Mouse (Mus musculus): ENCODE results near the gene Kirrel3. TPM values are rescaled to one million over a fixed set of nuclear protein-coding genes. Genes with fewer than 3 reads are reported as not detected.

Kirrel3 gene
- polyA plus RNA-seq, 1 experiment from 2014 or later, result 11.4 TPM

DNA sequence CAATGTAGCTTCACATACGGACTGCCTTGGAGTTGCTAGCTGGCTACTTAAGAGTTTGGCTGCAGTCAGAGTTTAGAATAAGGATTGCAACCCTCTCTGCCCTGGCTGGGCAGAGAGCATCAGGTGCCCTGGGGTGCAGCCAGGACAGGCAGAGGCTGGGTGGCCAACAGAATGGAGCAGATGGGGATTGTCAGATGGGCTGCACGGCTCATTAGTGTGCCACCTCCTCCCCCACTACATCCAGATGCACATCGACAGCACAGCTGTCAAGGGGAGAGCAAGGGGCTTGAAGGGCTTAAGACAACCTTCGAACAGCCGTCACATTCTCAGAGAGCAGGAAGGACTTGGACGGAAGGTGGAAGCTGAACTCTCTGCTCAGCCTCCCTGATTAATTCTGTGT lies 177.7 kb downstream of the Kirrel3 start:
- 45% methylated on average over 6 of the region's 6 CpGs for WGBS
- Histone ChIP-seq H3K9ac (no peak overlapping the region), H3K9me3 (no peaks in the 10 kb centered on the region), H3K27ac (no peak overlapping the region), H3K4me1 (peaks cover 16% of the 10 kb centered on the region), H3K4me3 (replicated peaks) (no peak overlapping the region), H3K4me2 (no peak overlapping the region), H3K36me3 (replicated peaks) (no peaks in the 10 kb centered on the region), H3K27me3 (peaks cover 31% of the 10 kb centered on the region)
- no peak for ATAC-seq (ENCODE audit: low FRiP score)

DNA sequence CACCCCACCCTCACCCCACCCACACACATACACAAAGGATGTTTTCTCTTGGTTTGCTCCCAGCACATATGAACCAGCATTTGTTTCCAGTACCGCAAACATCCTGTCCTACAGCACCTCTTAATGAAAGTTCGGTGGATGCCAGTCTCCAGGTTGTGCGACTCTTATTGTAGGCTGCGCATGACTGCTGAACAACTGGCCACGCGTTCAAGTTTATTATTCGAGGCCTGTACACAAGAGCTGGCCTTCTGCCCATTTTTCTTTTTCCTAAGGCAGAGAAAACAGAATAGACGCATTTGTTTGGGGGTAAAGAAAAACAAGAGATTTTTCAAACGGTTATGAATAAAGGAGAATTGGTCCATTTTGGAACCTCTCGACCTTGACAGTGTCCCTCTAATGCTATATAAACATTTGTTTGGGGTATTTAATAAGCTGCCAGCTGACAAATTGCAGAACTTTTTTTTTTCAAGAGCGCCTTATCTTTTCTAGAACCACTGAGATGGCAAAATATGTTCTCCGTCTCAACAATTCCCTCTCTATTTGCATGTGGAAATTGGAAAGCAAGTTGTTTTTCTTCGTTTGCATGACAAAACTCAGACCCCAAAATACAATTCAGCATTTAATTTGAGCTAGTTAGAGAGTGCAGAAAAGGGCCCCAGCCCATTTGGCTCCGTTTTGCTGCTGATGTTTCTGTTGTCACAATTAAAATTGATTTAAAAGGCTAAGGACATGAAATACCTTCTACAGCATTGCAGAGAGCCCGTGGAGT lies 179.9 kb downstream of the Kirrel3 start:
- Histone ChIP-seq H3K4me2 (no peak overlapping the region), H3K27me3 (peaks cover 29% of the 10 kb centered on the region), H3K9me3 (no peaks in the 10 kb centered on the region), H3K9ac (no peak overlapping the region), H3K4me1 (peaks cover 16% of the 10 kb centered on the region), H3K36me3 (replicated peaks) (no peaks in the 10 kb centered on the region), H3K27ac (no peak overlapping the region), H3K4me3 (replicated peaks) (no peak overlapping the region)
- 47% methylated on average over 15 of the region's 15 CpGs for WGBS
- ATAC-seq (ENCODE audit: low FRiP score), result no peak

DNA sequence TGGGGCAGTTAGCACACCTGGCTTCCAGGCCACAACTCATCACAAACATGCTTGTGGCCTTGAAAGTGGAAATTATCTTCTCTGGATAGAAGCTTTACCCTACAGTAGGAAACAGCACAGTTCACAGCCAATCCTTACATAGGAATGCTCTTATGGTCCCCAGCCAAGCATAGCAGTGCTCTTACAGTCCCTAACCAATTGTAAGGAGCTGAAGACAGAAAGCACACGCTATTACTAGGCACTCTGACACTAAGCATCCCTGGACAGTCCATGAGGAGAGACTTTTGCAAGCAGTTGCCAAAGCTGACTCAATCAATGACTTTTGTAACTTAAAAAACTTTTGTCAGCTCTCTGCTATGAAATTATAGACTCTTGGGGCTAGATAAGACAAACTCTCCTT lies 181.5 kb downstream of the Kirrel3 start:
- Histone ChIP-seq H3K4me2 (no peak overlapping the region), H3K4me1 (peaks cover 16% of the 10 kb centered on the region), H3K9ac (no peak overlapping the region), H3K4me3 (replicated peaks) (no peak overlapping the region), H3K36me3 (replicated peaks) (no peaks in the 10 kb centered on the region), H3K27ac (no peak overlapping the region), H3K27me3 (peaks cover 35% of the 10 kb centered on the region), H3K9me3 (no peaks in the 10 kb centered on the region)
- ATAC-seq (ENCODE audit: low FRiP score), result no peak
- WGBS, result 84% methylated on average over 1 of the region's 1 CpGs

GRCm38 (mm10) chr9:34670906-34671305 lies 185.2 kb downstream of the Kirrel3 start:
- Histone ChIP-seq H3K27me3 (peaks cover 20% of the 10 kb centered on the region), H3K27ac (no peak overlapping the region), H3K4me3 (replicated peaks) (no peak overlapping the region), H3K4me1 (peaks cover 4% of the 10 kb centered on the region), H3K9ac (no peak overlapping the region), H3K36me3 (replicated peaks) (no peaks in the 10 kb centered on the region), H3K9me3 (no peaks in the 10 kb centered on the region), H3K4me2 (no peak overlapping the region)
- ATAC-seq (ENCODE audit: low FRiP score), result no peak
- 66% methylated on average over 2 of the region's 2 CpGs for WGBS

DNA sequence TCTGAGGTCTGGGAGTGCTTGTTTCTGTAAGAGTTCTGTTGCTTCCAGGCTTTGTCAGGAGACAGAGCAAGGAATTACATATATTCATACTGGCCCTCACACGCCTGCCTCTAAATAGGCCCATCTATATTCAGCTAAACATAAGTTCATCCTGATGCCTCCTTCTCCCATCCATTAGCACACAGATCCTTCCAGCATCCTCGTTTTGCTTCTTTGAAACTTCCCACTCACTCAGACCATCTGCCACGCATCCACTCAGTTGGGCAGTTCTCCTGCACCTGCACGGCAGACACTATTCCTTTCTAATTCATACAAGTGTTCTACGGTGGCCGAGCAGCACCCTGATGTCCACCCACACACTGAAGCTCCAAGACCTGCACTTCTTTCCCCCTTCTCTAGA lies 201.1 kb downstream of the Kirrel3 start:
- no peaks in the 10 kb centered on the region for H3K4me1 ChIP-seq
- peaks cover 2% of the 10 kb centered on the region; the same call in 1 of the 2 replicates for H3K27me3 ChIP-seq
- 89% methylated on average over 6 of the region's 6 CpGs for WGBS

GRCm38 (mm10) chr9:34688358-34688757 lies 202.7 kb downstream of the Kirrel3 start:
- H3K36me3 ChIP-seq (replicated peaks), result no peaks in the 10 kb centered on the region
- no peak overlapping the region for H3K9ac ChIP-seq
- no peak overlapping the region for H3K4me3 ChIP-seq (replicated peaks)
- no peaks in the 10 kb centered on the region for H3K4me1 ChIP-seq
- peaks cover 2% of the 10 kb centered on the region; the same call in 1 of the 2 replicates for H3K27me3 ChIP-seq
- no peak for ATAC-seq (ENCODE audit: low FRiP score)
- no peak overlapping the region for H3K4me2 ChIP-seq
- no peaks in the 10 kb centered on the region for H3K9me3 ChIP-seq
- whole genome bisulfite sequencing, result 60% methylated on average over 4 of the region's 4 CpGs
- H3K27ac ChIP-seq, result no peak overlapping the region

More for the DNA sequence above, 201.1 kb downstream of the Kirrel3 start:
- H3K9me3 ChIP-seq, result no peaks in the 10 kb centered on the region
- no peak overlapping the region for H3K9ac ChIP-seq
- no peak overlapping the region for H3K4me3 ChIP-seq (replicated peaks)
- no peaks in the 10 kb centered on the region for H3K36me3 ChIP-seq (replicated peaks)
- no peak for ATAC-seq (ENCODE audit: low FRiP score)
- H3K27ac ChIP-seq, result no peak overlapping the region
- no peak overlapping the region for H3K4me2 ChIP-seq

GRCm38 (mm10) chr9:34689375-34689774 lies 203.7 kb downstream of the Kirrel3 start:
- Histone ChIP-seq H3K9me3 (no peaks in the 10 kb centered on the region), H3K4me2 (no peak overlapping the region), H3K27ac (no peak overlapping the region), H3K4me3 (replicated peaks) (no peak overlapping the region), H3K36me3 (replicated peaks) (no peaks in the 10 kb centered on the region), H3K4me1 (no peaks in the 10 kb centered on the region), H3K9ac (no peak overlapping the region), H3K27me3 (peaks cover 2% of the 10 kb centered on the region; the same call in 1 of the 2 replicates)
- 70% methylated on average over 3 of the region's 3 CpGs for WGBS
- ATAC-seq (ENCODE audit: low FRiP score), result no peak

GRCm38 (mm10) chr9:34695646-34696045 lies 210.0 kb downstream of the Kirrel3 start:
- Histone ChIP-seq H3K4me2 (no peak overlapping the region), H3K27me3 (0 out of 2 replicates have a peak, but pooled peaks cover 3% of the 10 kb centered on the region), H3K4me3 (replicated peaks) (no peak overlapping the region), H3K9ac (no peak overlapping the region), H3K36me3 (replicated peaks) (no peaks in the 10 kb centered on the region), H3K9me3 (no peaks in the 10 kb centered on the region), H3K4me1 (peaks cover 6% of the 10 kb centered on the region; the same call in 1 of the 2 replicates), H3K27ac (no peak overlapping the region)
- WGBS, result 77% methylated on average over 5 of the region's 5 CpGs
- ATAC-seq (ENCODE audit: low FRiP score), result no peak

GRCm38 (mm10) chr9:34703547-34704300 lies 218.0 kb downstream of the Kirrel3 start:
- no peak overlapping the region for H3K27ac ChIP-seq

GRCm38 (mm10) chr9:34704357-34704756 lies 218.7 kb downstream of the Kirrel3 start:
- Histone ChIP-seq H3K27me3 (no peaks in the 10 kb centered on the region), H3K9ac (no peak overlapping the region), H3K4me2 (no peak overlapping the region), H3K4me3 (replicated peaks) (no peak overlapping the region), H3K4me1 (peaks cover 12% of the 10 kb centered on the region), H3K9me3 (no peaks in the 10 kb centered on the region), H3K27ac (no peak overlapping the region), H3K36me3 (replicated peaks) (no peaks in the 10 kb centered on the region)
- ATAC-seq (ENCODE audit: low FRiP score), result no peak; the same call in 1 of the 2 replicates
- WGBS, result 54% methylated on average over 2 of the region's 2 CpGs

More at GRCm38 (mm10) chr9:34703547-34704300, 218.0 kb downstream of the Kirrel3 start:
- peaks cover 12% of the 10 kb centered on the region for H3K4me1 ChIP-seq
- H3K9ac ChIP-seq, result no peak overlapping the region
- H3K4me2 ChIP-seq, result no peak overlapping the region
- ATAC-seq (ENCODE audit: low FRiP score), result peak; percentile 72
- no peak overlapping the region for H3K4me3 ChIP-seq (replicated peaks)
- H3K27me3 ChIP-seq, result no peaks in the 10 kb centered on the region
- 81% methylated on average over 12 of the region's 12 CpGs for WGBS
- no peaks in the 10 kb centered on the region for H3K36me3 ChIP-seq (replicated peaks)
- no peaks in the 10 kb centered on the region for H3K9me3 ChIP-seq

DNA sequence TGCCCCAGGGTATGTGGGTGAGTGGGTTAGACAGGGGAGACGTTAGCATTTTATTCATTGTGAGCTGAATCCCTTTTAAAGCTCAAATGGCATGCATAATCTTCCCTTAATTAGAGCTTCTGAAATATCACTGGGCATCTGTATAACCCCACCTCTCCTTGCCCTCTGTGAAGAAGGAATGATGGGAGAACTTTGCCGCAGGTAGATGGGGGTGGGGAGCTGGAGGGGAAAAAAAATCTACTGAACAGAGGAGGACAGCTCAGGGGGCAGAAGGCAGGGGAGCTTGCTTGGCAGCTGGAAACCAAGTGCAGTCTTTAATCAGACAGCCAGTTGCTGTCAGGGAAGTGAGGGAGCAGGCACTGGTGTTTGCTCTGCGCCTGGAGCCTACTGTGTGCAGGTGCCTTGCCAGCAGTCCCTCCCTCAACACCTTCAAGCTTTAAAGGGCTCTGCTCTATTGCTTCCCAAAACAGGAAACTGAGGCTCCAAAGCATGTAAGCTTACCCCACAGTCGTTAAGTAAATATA lies 220.7 kb downstream of the Kirrel3 start:
- H3K27me3 ChIP-seq, result no peaks in the 10 kb centered on the region
- no peaks in the 10 kb centered on the region for H3K36me3 ChIP-seq (replicated peaks)
- no peak overlapping the region for H3K4me2 ChIP-seq
- peaks cover 12% of the 10 kb centered on the region for H3K4me1 ChIP-seq
- no peak overlapping the region for H3K4me3 ChIP-seq (replicated peaks)
- ATAC-seq (ENCODE audit: low FRiP score), result peak; percentile 22; the same call in 1 of the 2 replicates
- no peak overlapping the region for H3K27ac ChIP-seq
- WGBS, result 39% methylated on average over 4 of the region's 4 CpGs
- H3K9ac ChIP-seq, result no peak overlapping the region
- no peaks in the 10 kb centered on the region for H3K9me3 ChIP-seq

GRCm38 (mm10) chr9:34708691-34709090 lies 223.0 kb downstream of the Kirrel3 start:
- Histone ChIP-seq H3K4me1 (peaks cover 16% of the 10 kb centered on the region), H3K36me3 (replicated peaks) (no peaks in the 10 kb centered on the region), H3K4me2 (no peak overlapping the region), H3K9me3 (no peaks in the 10 kb centered on the region), H3K27me3 (peaks cover 7% of the 10 kb centered on the region; the same call in 1 of the 2 replicates), H3K9ac (no peak overlapping the region), H3K27ac (no peak overlapping the region), H3K4me3 (replicated peaks) (no peak overlapping the region)
- no peak for ATAC-seq (ENCODE audit: low FRiP score)
- WGBS, result 88% methylated on average over 6 of the region's 6 CpGs
